Mouse (Mus musculus) bone marrow, adult 2 months (tissue): ENCODE data around the gene Rnf26.

Experiments
- CTCF ChIP-seq: fragments of 200-500 bp; IDR thresholded peaks from 2 replicates; pipeline ENCODE4 v1.5.1; 2011; ENCODE audit warnings: low read length, control low read depth; ENCODE audit not compliant: control insufficient read depth, insufficient read depth
- POLR2A ChIP-seq: fragments of 200-500 bp; IDR thresholded peaks from 2 replicates; pipeline ENCODE4 v1.6.1; 2011; ENCODE audit warnings: low read depth, mild to moderate bottlenecking, control low read depth, low read length, borderline replicate concordance; ENCODE audit not compliant: control insufficient read depth

DNA sequence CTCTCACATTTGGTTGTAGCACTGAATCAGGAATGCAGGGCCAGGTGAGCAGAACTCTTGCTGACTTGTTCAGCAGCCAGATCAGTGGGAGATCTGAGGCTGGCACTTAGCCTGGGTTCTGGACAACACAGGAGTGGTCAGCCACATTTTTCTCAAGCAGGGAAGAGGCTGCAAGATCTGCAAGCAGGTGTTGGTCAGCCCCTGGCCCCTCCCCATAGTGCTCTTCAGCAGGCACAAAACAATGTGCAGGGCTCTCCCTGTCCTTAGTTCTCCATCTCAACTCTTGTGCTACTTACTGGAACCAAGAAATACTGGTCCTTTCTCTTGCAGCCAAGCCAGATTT is 31.4 kb upstream of the Rnf26 start:
- TF ChIP-seq CTCF (no peak), POLR2A (no peak)
